Mouse (Mus musculus) hindbrain, embryonic 14.5 days (tissue): ENCODE measurements around the gene Wdr5. TPM values are rescaled to one million over a fixed set of nuclear protein-coding genes. Genes with fewer than 3 reads are reported as not detected.
A peak's percentile ranks its signal among the peaks of the same experiment; 100 is the strongest.
"Not testable (repeated sequence)": the region's sequence is repeated elsewhere in the genome, so short reads cannot be mapped to it uniquely, and the experiment has no call there.

ENCODE experiments used
- ATAC-seq: fragments of 200-750 bp; cut with Nextera tagmentation; 2 replicates; pipeline ENCODE4 v1.8.0; 2017; ENCODE audit warnings: moderate number of reproducible peaks, mild to moderate bottlenecking, moderate TSS enrichment, moderate library complexity; ENCODE audit not compliant: low FRiP score
- DNase-seq: peaks from one replicate; pipeline ENCODE4 v3.0.0-alpha.2; 2015; ENCODE audit warnings: low spot score
- H3K27ac ChIP-seq: fragments of 300-500 bp; sonication (generic); 2 replicates; pipeline ENCODE4 v1.5.1; 2014; ENCODE audit warnings: mild to moderate bottlenecking, moderate library complexity
- H3K27me3 ChIP-seq: fragments of 300-500 bp; sonication (generic); 2 replicates; pipeline ENCODE4 v1.6.1; 2014; ENCODE audit warnings: mild to moderate bottlenecking, low read length, mixed read lengths; ENCODE audit not compliant: control insufficient read depth, insufficient read depth
- H3K36me3 ChIP-seq: fragments of 300-500 bp; sonication (generic); replicated peaks from 2 replicates; pipeline ENCODE4 v1.6.1; 2014; ENCODE audit not compliant: control insufficient read depth, insufficient read depth
- H3K4me1 ChIP-seq: fragments of 300-500 bp; sonication (generic); replicated peaks from 2 replicates; pipeline ENCODE4 v1.6.1; 2014; ENCODE audit warnings: antibody characterized with exemption, low read length, mixed read lengths; ENCODE audit not compliant: control insufficient read depth, insufficient read depth
- H3K4me2 ChIP-seq: fragments of 300-500 bp; sonication (generic); replicated peaks from 2 replicates; pipeline ENCODE4 v1.6.1; 2014; ENCODE audit warnings: mild to moderate bottlenecking, moderate library complexity
- H3K4me3 ChIP-seq: fragments of 300-500 bp; sonication (generic); replicated peaks from 2 replicates; pipeline ENCODE4 v1.5.1; 2014; ENCODE audit warnings: mild to moderate bottlenecking, low read length
- H3K9ac ChIP-seq: fragments of 300-500 bp; sonication (generic); 2 replicates; pipeline ENCODE4 v1.6.1; 2014
- H3K9me3 ChIP-seq: fragments of 300-500 bp; sonication (generic); 2 replicates; pipeline ENCODE4 v1.6.1; 2016; ENCODE audit warnings: low read length; ENCODE audit not compliant: control insufficient read depth
- WGBS: fragments of 180-500 bp; shearing (Covaris S2); extraction: QIAGEN DNeasy Blood & Tissue Kit; methylation state at CpG from one replicate; pipeline ENCODE4 v1.1.7; 2014; 5-methylcytosine and 5-hydroxymethylcytosine counted together
- polyA plus RNA-seq: library from polyadenylated mRNA; unstranded; fragments of >200 nt; fragmentation: Nextera tagmentation; extraction: Ambion mirVana; gene quantifications from 2 replicates; pipeline ENCODE4 v1.2.1, GENCODE M21; 2014

Gene Wdr5
- polyA plus RNA-seq, 1 experiment from 2014 or later = 39.1 TPM

DNA sequence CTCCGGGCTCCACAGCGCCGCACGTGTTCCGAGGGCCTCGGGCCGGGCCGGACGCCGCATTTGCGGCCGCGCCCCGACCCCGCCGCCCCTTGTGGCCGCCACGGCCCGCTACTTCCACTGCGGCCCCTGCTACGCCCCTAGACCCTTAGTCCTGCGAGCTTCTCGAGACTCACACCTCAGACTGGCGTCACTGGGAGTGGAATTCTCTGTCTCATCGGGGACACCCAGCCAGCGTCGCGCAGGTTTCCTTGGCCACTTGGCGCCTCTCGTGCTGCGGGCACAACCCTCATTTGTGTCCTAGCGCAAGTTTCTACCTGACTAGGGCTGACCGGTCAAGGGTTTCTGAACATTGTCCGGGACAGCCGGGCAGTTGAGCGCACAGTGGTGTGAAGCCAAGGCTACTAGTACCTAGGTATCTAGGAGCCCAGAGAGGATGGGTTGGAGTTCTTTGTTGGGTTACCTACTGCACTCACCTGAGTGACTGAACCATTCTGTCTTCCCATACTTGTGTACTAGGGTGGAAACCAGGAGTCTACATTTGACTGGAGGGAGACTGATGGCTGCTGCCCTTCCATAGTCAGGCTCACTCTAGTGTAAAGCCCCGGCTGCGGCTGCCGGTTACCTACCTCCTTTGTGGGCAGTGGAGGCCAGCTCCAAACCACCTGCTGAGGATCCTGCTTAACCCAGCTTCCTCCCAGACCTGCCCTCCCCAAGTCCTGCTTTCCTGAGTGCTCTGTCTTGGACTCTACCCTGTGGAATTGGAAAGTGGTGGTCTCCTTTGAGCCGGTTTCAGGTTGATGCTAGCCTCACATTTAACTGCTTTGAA is 597 bp downstream of the Wdr5 start:
- Histone ChIP-seq H3K36me3 (peaks cover 16% of the 10 kb centered on the region), H3K9me3 (no peaks in the 10 kb centered on the region), H3K27ac (peak overlapping the region; percentile 80), H3K4me3 (peak overlapping the region; percentile 98), H3K9ac (peak overlapping the region; percentile 94), H3K4me1 (peaks cover 25% of the 10 kb centered on the region), H3K4me2 (peak overlapping the region; percentile 84), H3K27me3 (no peaks in the 10 kb centered on the region)
- WGBS = under 1% methylated on average over 38 of the region's 40 CpGs
- DNase-seq (no peak), ATAC-seq (peak; percentile 56)

DNA sequence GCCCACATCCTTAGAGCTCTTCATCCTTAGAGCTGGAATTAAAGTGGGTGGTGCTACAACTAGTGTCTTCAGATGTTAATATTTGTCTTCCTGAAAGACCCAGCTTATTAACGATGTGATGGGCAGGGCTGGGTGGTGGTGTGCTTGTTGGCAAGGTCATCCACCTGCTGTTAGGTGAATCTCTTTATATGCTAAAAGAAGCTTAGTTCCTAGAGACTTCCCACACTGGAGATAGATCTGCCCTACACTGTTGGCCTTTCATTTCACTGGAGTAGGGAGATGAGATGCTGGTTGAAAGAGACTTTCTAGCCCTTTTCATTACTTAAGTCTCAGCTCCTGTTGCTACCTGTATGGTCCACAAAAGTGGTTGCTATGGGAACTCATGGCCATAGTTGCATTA is 1.3 kb downstream of the Wdr5 start:
- H3K9me3 ChIP-seq = no peaks in the 10 kb centered on the region
- peak overlapping the region; percentile 84 for H3K4me2 ChIP-seq
- no peak overlapping the region for H3K27ac ChIP-seq
- 16% methylated on average over 1 of the region's 1 CpGs for WGBS
- peaks cover 25% of the 10 kb centered on the region for H3K4me1 ChIP-seq
- ATAC-seq = no peak
- no peaks in the 10 kb centered on the region for H3K27me3 ChIP-seq
- peaks cover 24% of the 10 kb centered on the region for H3K36me3 ChIP-seq
- peak overlapping the region; percentile 94 for H3K9ac ChIP-seq
- H3K4me3 ChIP-seq = peak overlapping the region; percentile 98
- no peak for DNase-seq

- H3K9me3 ChIP-seq = no peaks in the 10 kb centered on the region
- peaks cover 43% of the 10 kb centered on the region for H3K36me3 ChIP-seq
- H3K4me2 ChIP-seq = no peak overlapping the region
- no peaks in the 10 kb centered on the region for H3K27me3 ChIP-seq
- H3K9ac ChIP-seq = no peak overlapping the region
- H3K4me3 ChIP-seq = no peak overlapping the region
- ATAC-seq = no peak
- no peak for DNase-seq
- peaks cover 25% of the 10 kb centered on the region for H3K4me1 ChIP-seq
- WGBS = 87% methylated on average over 3 of the region's 3 CpGs
- H3K27ac ChIP-seq = no peak overlapping the region
Measured at GRCm38 (mm10) chr2:27518283-27518682, 3.3 kb downstream of the Wdr5 start.

- peaks cover 14% of the 10 kb centered on the region for H3K4me1 ChIP-seq
- H3K27ac ChIP-seq = peak overlapping the region; percentile 93
- not testable (repeated sequence) for H3K9me3 ChIP-seq, DNase-seq, H3K27me3 ChIP-seq, ATAC-seq
- peak overlapping the region; percentile 85 for H3K4me2 ChIP-seq
- peak overlapping the region; percentile 48; the same call in 1 of the 2 replicates for H3K9ac ChIP-seq
- 67% methylated on average over 5 of the region's 5 CpGs for WGBS
- H3K4me3 ChIP-seq = peak overlapping the region; percentile 45
- peaks cover 31% of the 10 kb centered on the region for H3K36me3 ChIP-seq
Measured at GRCm38 (mm10) chr2:27538455-27539330, 23.7 kb downstream of the Wdr5 start.

- Histone ChIP-seq H3K36me3 (peaks cover 24% of the 10 kb centered on the region), H3K27ac (peak overlapping the region; percentile 93), H3K4me2 (peak overlapping the region; percentile 85), H3K9ac (peak overlapping the region; percentile 48), H3K4me1 (peaks cover 14% of the 10 kb centered on the region), H3K27me3 (no peaks in the 10 kb centered on the region), H3K4me3 (peak overlapping the region; percentile 45), H3K9me3 (no peaks in the 10 kb centered on the region)
- WGBS = 23% methylated on average over 5 of the region's 5 CpGs
- no peak for ATAC-seq
- no peak for DNase-seq
Measured at GRCm38 (mm10) chr2:27539336-27539735, 24.4 kb downstream of the Wdr5 start.

DNA sequence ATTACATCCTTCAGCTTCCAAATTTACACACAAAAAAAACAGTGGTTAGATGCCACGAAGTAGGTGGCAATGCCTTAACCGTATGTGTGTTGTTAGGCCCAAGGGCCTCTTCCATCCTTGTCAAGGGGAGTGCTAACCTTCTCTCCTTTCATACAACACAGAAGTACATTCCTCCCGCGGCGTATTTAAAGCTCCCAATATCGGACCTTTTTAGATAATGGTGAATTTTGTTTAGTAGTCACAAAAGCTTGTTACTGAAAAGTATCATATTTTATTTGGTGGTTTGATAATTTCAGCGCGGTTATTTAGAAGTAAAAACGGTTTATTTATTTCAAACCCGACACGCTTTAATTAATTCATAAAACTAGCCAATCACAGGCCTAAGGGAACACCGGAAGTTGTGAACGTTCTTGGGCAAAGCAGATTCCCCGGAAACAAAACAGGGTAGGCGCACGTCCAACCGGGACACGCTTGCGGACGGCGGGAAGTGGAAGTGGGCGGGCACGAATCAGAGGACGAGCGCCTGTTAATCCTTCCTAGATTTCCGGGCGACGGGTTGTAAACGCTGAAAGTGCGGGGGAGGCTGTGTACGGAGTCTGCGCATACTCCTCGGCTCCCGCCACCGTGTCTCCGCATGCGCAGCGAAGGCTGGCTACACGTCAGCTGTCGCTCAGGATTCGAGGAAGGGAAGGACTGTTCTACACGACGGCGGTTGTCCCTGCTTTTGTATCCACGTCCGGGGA is 25.0 kb downstream of the Wdr5 start:
- DNase-seq (peak; percentile 96), ATAC-seq (peak; percentile 99)
- Histone ChIP-seq H3K9ac (peak overlapping the region; percentile 76), H3K36me3 (peaks cover 18% of the 10 kb centered on the region), H3K4me3 (peak overlapping the region; percentile 45), H3K27ac (peak overlapping the region; percentile 93), H3K9me3 (no peaks in the 10 kb centered on the region), H3K27me3 (no peaks in the 10 kb centered on the region), H3K4me1 (peaks cover 14% of the 10 kb centered on the region), H3K4me2 (peak overlapping the region; percentile 85)
- under 1% methylated on average over 46 of the region's 46 CpGs for WGBS

DNA sequence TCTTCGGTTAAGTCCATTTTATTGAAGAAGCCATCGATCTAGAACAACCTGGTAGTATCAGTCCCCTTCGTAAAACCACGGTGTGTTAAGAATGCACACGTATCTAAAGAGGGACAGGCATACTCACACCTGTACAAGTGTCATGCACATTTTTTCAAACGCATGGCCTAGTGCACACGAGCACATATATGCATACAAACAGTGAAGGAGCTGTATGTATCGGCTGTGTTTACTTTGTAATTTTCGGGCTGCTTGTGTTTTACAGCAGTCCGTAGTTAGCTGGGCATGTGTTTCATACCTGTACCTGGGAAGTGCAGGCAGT is 25.5 kb downstream of the Wdr5 start:
- peak overlapping the region; percentile 45 for H3K4me3 ChIP-seq
- peak overlapping the region; percentile 76 for H3K9ac ChIP-seq
- 29% methylated on average over 10 of the region's 10 CpGs for WGBS
- peak overlapping the region; percentile 93 for H3K27ac ChIP-seq
- ATAC-seq (peak; percentile 38; the same call in 1 of the 2 replicates), DNase-seq (no peak)
- H3K9me3 ChIP-seq = no peaks in the 10 kb centered on the region
- peaks cover 13% of the 10 kb centered on the region for H3K36me3 ChIP-seq
- H3K4me2 ChIP-seq = peak overlapping the region; percentile 85
- H3K4me1 ChIP-seq = peaks cover 14% of the 10 kb centered on the region
- no peaks in the 10 kb centered on the region for H3K27me3 ChIP-seq

DNA sequence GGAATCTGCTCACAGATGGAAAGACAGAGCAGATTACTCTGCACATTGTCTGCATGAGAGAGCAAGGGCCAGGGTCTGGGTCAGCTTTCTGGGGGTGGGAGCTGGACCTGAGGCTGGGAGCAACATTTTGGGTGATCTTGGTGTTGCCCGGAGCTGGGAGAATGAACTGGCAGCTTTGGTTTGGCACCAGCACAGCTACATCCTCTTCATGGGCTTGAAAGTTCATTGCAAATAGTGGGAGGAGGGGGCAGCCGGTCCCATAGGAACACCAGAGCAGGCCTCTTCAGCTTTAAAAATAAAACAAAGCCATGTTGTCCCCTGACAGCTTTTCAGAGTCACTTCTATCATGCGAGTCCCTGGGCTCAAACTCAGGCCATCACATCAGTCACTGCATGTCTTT is 26.3 kb downstream of the Wdr5 start:
- Histone ChIP-seq H3K9me3 (no peaks in the 10 kb centered on the region), H3K4me2 (peak overlapping the region; percentile 85), H3K27me3 (no peaks in the 10 kb centered on the region), H3K4me1 (peaks cover 14% of the 10 kb centered on the region), H3K9ac (peak overlapping the region; percentile 76), H3K36me3 (peaks cover 5% of the 10 kb centered on the region; the same call in 1 of the 2 replicates), H3K27ac (peak overlapping the region; percentile 93), H3K4me3 (peak overlapping the region; percentile 45; the same call in 1 of the 2 replicates)
- DNase-seq (no peak), ATAC-seq (no peak)
- whole genome bisulfite sequencing = 92% methylated on average over 3 of the region's 3 CpGs
